Mouse (Mus musculus) embryo, embryonic 11 days (tissue): ENCODE measurements at regions not wholly inside any gene's neighbourhood (a gene's known extent, or its start where the extent isn't known, plus 50 kb on each side); places are given as distances from the start of the nearest gene placed in this dataset.
A peak's percentile ranks its signal among the peaks of the same experiment; 100 is the strongest.

Experiments
- DNase-seq: peaks from one replicate; pipeline ENCODE4 v3.0.0-alpha.2; 2015

GRCm38 (mm10) chr4:56419122-56419913 is 320.6 kb upstream of the Gm26657 start:
- DNase-seq: peak; percentile 5

- no peak for DNase-seq
Observed at GRCm38 (mm10) chr4:56411024-56411636, 328.7 kb upstream of the Gm26657 start.

GRCm38 (mm10) chr4:56393793-56394192 is 346.1 kb upstream of the Gm26657 start:
- no peak for DNase-seq

- no peak for DNase-seq
Observed at GRCm38 (mm10) chr4:56387051-56387450, 352.8 kb upstream of the Gm26657 start.

- peak; percentile 9 for DNase-seq
Observed at GRCm38 (mm10) chr4:56375745-56376144, 364.1 kb upstream of the Gm26657 start.

- DNase-seq: no peak
Observed at GRCm38 (mm10) chr4:56374466-56374865, 365.4 kb upstream of the Gm26657 start.

GRCm38 (mm10) chr4:56373746-56374145 is 366.1 kb upstream of the Gm26657 start:
- DNase-seq: no peak

- DNase-seq: no peak
Observed at GRCm38 (mm10) chr4:56373167-56373566, 366.7 kb upstream of the Gm26657 start.

GRCm38 (mm10) chr4:56372711-56373110 is 367.2 kb upstream of the Gm26657 start:
- no peak for DNase-seq

- DNase-seq: no peak
Observed at GRCm38 (mm10) chr4:56364594-56364993, 375.3 kb upstream of the Gm26657 start.

- DNase-seq: peak; percentile 66
Observed at GRCm38 (mm10) chr4:56362121-56362520, 377.7 kb upstream of the Gm26657 start.

- no peak for DNase-seq
Observed at GRCm38 (mm10) chr4:56349216-56349615, 390.7 kb upstream of the Gm26657 start.

- no peak for DNase-seq
Observed at GRCm38 (mm10) chr4:56325156-56325555, 414.7 kb upstream of the Gm26657 start.

GRCm38 (mm10) chr4:56319134-56319533 is 420.7 kb upstream of the Gm26657 start:
- no peak for DNase-seq

GRCm38 (mm10) chr4:56305664-56306330 is 434.1 kb upstream of the Gm26657 start:
- DNase-seq: no peak

GRCm38 (mm10) chr4:56304275-56304674 is 435.6 kb upstream of the Gm26657 start:
- no peak for DNase-seq

GRCm38 (mm10) chr4:56287980-56288379 is 451.9 kb upstream of the Gm26657 start:
- DNase-seq: no peak

GRCm38 (mm10) chr4:56284490-56284889 is 455.4 kb upstream of the Gm26657 start:
- no peak for DNase-seq

- DNase-seq: no peak
Observed at GRCm38 (mm10) chr4:56275836-56276235, 464.0 kb upstream of the Gm26657 start.

- no peak for DNase-seq
Observed at GRCm38 (mm10) chr4:56271390-56271789, 468.5 kb upstream of the Gm26657 start.

GRCm38 (mm10) chr4:56264626-56265025 is 475.2 kb upstream of the Gm26657 start:
- no peak for DNase-seq

GRCm38 (mm10) chr4:56263822-56264221 is 476.0 kb upstream of the Gm26657 start:
- DNase-seq: no peak

- no peak for DNase-seq
Observed at GRCm38 (mm10) chr4:56262589-56262988, 477.3 kb upstream of the Gm26657 start.

GRCm38 (mm10) chr4:56261992-56262391 is 477.9 kb upstream of the Gm26657 start:
- DNase-seq: no peak
